Mouse (Mus musculus) embryonic facial prominence, embryonic 12.5 days (tissue): ENCODE data around the gene Tcte3. TPM values are rescaled to one million over a fixed set of nuclear protein-coding genes. Genes with fewer than 3 reads are reported as not detected.
"Not testable (repeated sequence)": the region's sequence is repeated elsewhere in the genome, so short reads cannot be mapped to it uniquely, and the experiment has no call there.

Experiments used
- ATAC-seq: fragments of 200-750 bp; cut with Nextera tagmentation; 2 replicates; pipeline ENCODE4 v1.8.0; 2017; ENCODE audit not compliant: insufficient number of reproducible peaks, insufficient read depth, low FRiP score, low TSS enrichment
- H3K27ac ChIP-seq: fragments of 300-500 bp; sonication (generic); 2 replicates; pipeline ENCODE4 v1.5.1; 2016; ENCODE audit warnings: mild to moderate bottlenecking
- H3K27me3 ChIP-seq: fragments of 300-500 bp; sonication (generic); 2 replicates; pipeline ENCODE4 v1.6.1; 2016; ENCODE audit warnings: mild to moderate bottlenecking, moderate library complexity
- H3K36me3 ChIP-seq: fragments of 300-500 bp; sonication (generic); 2 replicates; pipeline ENCODE4 v1.6.1; 2016; ENCODE audit warnings: mild to moderate bottlenecking
- H3K4me1 ChIP-seq: fragments of 300-500 bp; sonication (generic); 2 replicates; pipeline ENCODE4 v1.6.1; 2016
- H3K4me2 ChIP-seq: fragments of 300-500 bp; sonication (generic); replicated peaks from 2 replicates; pipeline ENCODE4 v1.6.1; 2016; ENCODE audit warnings: mild to moderate bottlenecking, moderate library complexity
- H3K4me3 ChIP-seq: fragments of 300-500 bp; sonication (generic); 2 replicates; pipeline ENCODE4 v1.5.1; 2016; ENCODE audit warnings: mild to moderate bottlenecking
- H3K9ac ChIP-seq: fragments of 300-500 bp; sonication (generic); 2 replicates; pipeline ENCODE4 v1.6.1; 2016; ENCODE audit warnings: mild to moderate bottlenecking, moderate library complexity
- H3K9me3 ChIP-seq: fragments of 300-500 bp; sonication (generic); 2 replicates; pipeline ENCODE4 v1.6.1; 2016; ENCODE audit warnings: mild to moderate bottlenecking, moderate library complexity
- WGBS: fragments of 180-500 bp; shearing (Covaris S2); methylation state at CpG from one replicate; pipeline ENCODE4 v1.1.7; 2016; 5-methylcytosine and 5-hydroxymethylcytosine counted together
- polyA plus RNA-seq: library from polyadenylated mRNA; unstranded; fragments of >200 nt; fragmentation: Nextera tagmentation; extraction: Ambion mirVana; gene quantifications from 2 replicates; pipeline ENCODE4 v1.2.1, GENCODE M21; 2016

Gene Tcte3
- polyA plus RNA-seq, 1 experiment from 2014 or later = not detected

DNA sequence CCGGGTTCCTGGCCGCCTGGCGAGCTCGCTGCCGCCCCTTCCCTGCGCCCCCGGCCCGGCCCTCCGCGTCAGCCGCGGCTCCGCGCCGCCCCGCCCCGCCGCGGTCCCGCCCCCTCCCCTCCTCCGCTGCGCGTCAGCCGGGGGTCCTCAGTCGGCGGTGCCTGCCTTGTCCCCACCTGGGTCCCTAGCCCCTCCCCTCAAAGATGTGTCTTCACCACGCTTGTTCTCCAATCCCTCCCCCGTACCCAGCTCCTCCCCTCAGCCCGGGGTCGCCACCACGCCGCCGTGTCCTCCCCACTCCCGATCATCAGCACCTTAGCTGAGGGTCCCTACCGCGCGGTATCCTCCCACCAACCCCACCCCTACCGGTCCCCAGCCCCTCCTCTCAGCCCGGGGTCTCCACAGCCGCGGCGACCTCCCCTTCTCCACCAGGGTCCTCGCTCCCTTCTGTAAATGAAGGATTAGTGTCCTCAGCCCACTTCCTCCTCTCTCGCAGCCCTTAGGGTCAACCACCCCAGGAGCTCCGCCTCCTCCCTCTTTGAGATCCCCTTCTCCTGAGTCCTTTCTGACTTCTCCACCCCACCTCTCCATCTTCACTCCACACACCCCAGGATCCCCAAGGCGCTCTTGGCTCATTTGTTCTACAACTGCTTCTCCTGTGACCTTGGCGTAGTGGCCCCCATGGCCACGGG lies 16.6 kb downstream of the Tcte3 start:
- H3K9me3 ChIP-seq, H3K4me3 ChIP-seq, H3K4me1 ChIP-seq, H3K9ac ChIP-seq, H3K27ac ChIP-seq, H3K4me2 ChIP-seq, H3K27me3 ChIP-seq, H3K36me3 ChIP-seq: not testable (repeated sequence)
- no CpG with 5 or more reads among the region's 48 CpGs for WGBS
- ATAC-seq = peak; percentile 90

DNA sequence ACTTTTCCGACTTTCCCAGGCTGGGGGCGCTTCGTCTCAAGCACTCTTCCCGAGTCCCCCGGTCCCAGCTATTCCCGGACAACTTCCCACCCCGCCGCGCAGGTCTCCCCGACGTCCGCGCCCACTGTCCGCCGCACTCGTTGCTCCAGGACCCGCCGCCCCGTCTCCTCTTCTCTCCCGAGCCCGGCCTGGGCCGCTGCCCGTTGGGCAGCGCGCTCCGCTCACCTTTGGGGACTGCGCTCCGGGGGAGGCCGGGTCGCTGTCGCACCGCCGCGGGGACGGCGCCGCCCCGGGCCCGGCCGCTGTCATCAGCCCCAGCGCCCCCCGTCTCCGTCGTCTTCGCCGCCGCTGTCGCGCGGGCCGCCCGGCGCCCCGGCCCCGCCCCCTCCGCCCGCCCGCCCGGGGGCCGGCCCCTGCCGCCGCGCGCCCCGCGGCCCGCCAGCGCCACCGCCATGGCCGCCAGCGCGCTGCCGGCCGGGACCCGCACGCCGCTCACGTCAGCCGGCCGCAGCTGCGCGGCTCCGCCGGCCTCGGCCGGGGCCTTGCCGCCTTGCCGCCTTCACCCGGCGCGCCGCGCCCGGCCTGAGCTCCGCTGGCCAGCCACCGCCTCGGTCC lies 17.3 kb downstream of the Tcte3 start:
- not testable (repeated sequence) for H3K9ac ChIP-seq, H3K4me2 ChIP-seq, H3K27ac ChIP-seq, H3K36me3 ChIP-seq, H3K4me1 ChIP-seq, H3K4me3 ChIP-seq, H3K27me3 ChIP-seq, H3K9me3 ChIP-seq
- ATAC-seq = peak; percentile 68
- no CpG with 5 or more reads among the region's 97 CpGs for WGBS

DNA sequence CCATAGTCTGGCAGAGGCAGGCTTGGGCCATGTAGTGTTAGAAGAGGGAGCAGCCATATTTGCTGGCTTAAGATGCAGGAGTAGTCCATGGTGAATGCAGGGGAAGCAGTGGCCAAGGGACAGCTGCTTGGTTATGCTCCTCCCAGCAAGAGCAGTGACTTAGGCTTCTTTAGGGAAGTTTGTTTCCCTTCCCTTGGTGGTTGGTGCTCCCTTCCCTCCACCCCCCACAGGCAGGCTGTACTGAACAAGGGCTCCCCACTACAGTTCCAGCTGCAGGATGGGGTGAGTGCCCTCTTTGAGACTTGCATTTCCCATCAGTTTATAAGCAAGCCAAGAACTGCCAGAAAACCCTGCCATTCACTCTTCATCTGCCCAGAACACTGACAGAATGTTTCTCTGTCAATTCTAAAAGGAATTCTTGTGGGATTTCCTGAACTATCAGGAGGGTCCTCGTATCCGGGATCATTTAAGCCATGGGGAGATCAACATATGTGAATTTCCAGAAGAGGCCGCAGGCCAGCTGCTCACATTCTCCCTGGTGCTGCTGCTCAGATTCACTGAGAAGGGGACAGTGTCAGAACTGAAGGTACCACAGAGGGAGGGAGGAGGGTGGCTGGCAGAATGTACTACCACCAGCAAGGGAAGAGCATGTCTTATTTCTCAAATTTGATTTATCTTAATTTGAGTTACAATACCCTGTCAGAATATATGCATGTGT lies 19.6 kb downstream of the Tcte3 start:
- ATAC-seq, H3K27ac ChIP-seq: not testable (repeated sequence)
- 78% methylated on average over 3 of the region's 3 CpGs for whole genome bisulfite sequencing

DNA sequence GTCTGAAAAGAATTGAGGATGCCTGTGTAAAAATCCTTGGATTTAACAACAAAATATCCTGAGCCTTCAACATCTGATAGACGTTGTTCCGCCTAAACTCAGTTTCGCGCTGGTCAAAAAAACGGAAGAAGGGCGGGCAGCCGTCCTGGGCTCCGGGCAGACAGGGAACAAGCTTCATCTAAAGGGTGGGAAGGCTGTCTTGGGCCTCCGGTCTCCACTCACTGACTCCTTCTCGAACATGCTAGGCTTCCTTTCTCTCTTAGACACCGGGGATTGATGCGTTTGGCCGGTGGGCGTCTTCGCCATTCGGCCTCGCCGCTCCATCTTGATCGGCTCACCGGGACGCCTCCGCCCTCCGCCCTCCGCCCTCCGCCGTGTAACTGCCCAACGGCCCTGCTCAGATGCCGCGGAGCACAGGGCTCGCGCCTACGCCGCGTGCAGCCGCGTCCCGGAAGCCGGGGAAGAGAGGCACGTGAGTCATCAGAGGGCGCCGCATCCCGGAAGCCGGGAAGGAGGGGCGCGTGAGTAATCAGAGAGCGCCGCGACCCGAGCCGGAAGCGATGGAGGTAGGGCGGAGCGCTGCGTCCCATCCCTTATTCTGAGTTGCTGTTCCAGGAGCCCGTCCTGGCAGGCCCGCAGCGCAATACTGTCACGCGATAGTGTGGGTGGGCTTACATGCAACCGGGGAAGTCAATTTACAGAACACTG lies 31.4 kb downstream of the Tcte3 start, which contains the start of gene Gm3435:
Gene Gm3435 (plus strand): TSS at position 471 of the 708 bp plus-strand sequence.
- peak; percentile 94 for ATAC-seq
- no CpG with 5 or more reads among the region's 60 CpGs for WGBS
- H3K4me1 ChIP-seq, H3K36me3 ChIP-seq, H3K27me3 ChIP-seq, H3K9me3 ChIP-seq, H3K4me3 ChIP-seq, H3K27ac ChIP-seq, H3K4me2 ChIP-seq, H3K9ac ChIP-seq: not testable (repeated sequence)

More for the DNA sequence above, 19.6 kb downstream of the Tcte3 start:
- H3K4me3 ChIP-seq, H3K4me2 ChIP-seq, H3K9ac ChIP-seq, H3K9me3 ChIP-seq, H3K4me1 ChIP-seq, H3K27me3 ChIP-seq, H3K36me3 ChIP-seq: not testable (repeated sequence)

DNA sequence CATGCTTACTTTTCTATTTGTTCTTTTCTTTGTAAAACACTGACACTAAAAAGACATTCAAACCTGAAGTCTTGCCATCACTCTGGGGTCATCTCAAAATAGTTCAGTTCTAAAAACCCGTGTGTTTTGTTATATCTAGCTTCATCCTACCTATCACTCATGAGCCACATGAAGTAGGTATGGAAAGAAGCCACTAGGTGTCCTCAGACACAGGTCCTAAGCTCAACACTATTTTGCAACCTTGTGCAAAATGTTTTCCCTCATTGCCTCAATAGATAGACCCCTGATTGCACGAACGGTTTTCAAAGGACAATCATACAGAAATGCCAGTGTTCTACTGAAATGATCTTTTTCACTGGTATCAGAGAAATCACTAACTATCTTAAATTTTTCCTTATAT lies 32.2 kb downstream of the Tcte3 start:
- H3K4me1 ChIP-seq, H3K27me3 ChIP-seq, H3K9me3 ChIP-seq, H3K4me2 ChIP-seq, H3K4me3 ChIP-seq, ATAC-seq, H3K36me3 ChIP-seq, H3K27ac ChIP-seq, H3K9ac ChIP-seq: not testable (repeated sequence)
- no CpG with 5 or more reads among the region's 3 CpGs for WGBS

DNA sequence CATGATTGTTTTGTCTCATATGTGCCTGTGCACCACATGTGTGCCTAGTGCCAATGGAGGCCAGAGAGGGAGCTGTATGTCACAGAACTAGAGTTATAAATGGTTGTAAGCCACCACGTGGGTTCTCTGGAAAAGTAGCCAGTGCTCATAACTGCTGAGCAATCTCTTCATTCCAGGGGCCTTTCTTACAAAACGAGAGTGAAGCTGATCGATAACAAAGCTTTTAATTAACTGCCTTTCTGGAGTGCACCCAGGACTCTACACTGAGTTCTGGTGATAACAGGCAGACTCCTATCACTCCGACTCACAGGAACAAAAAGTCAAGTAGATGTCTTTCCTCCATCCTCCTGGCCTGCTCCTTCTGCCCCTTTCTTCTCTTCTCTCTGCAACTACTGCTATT lies 41.2 kb downstream of the Tcte3 start:
- H3K9me3 ChIP-seq, ATAC-seq, H3K9ac ChIP-seq, H3K36me3 ChIP-seq, H3K4me2 ChIP-seq, H3K4me1 ChIP-seq, H3K27ac ChIP-seq, H3K27me3 ChIP-seq, H3K4me3 ChIP-seq: not testable (repeated sequence)
- WGBS = no CpG with 5 or more reads among the region's 4 CpGs

DNA sequence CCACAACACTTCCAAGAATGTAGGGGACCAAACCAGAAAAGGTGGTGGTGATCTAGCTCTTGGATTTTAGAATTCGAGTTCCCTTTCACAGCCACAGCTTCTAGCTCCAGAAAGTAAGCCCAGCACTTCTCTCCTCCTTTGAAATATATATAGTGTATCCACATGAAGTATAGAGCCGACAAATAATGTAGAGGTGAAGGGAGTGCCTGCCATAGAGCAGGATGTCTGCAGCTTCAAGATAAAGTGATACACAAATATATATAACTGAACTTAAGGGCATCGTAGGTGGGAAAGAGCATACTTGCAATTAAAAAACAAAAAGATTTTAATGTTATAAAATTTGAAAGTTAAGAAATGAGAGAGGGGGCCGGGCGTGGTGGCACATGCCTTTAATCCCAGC lies 47.1 kb downstream of the Tcte3 start:
- not testable (repeated sequence) for H3K4me2 ChIP-seq, ATAC-seq, H3K27me3 ChIP-seq, H3K4me1 ChIP-seq, H3K9ac ChIP-seq, H3K4me3 ChIP-seq, H3K27ac ChIP-seq, H3K9me3 ChIP-seq, H3K36me3 ChIP-seq
- no CpG with 5 or more reads among the region's 5 CpGs for WGBS

DNA sequence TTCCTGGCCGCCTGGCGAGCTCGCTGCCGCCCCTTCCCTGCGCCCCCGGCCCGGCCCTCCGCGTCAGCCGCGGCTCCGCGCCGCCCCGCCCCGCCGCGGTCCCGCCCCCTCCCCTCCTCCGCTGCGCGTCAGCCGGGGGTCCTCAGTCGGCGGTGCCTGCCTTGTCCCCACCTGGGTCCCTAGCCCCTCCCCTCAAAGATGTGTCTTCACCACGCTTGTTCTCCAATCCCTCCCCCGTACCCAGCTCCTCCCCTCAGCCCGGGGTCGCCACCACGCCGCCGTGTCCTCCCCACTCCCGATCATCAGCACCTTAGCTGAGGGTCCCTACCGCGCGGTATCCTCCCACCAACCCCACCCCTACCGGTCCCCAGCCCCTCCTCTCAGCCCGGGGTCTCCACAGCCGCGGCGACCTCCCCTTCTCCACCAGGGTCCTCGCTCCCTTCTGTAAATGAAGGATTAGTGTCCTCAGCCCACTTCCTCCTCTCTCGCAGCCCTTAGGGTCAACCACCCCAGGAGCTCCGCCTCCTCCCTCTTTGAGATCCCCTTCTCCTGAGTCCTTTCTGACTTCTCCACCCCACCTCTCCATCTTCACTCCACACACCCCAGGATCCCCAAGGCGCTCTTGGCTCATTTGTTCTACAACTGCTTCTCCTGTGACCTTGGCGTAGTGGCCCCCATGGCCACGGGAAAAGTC lies 48.0 kb downstream of the Tcte3 start:
- not testable (repeated sequence) for H3K4me1 ChIP-seq, H3K4me2 ChIP-seq, H3K4me3 ChIP-seq, H3K27me3 ChIP-seq, H3K9me3 ChIP-seq, H3K36me3 ChIP-seq, H3K9ac ChIP-seq, H3K27ac ChIP-seq
- WGBS = no CpG with 5 or more reads among the region's 47 CpGs
- ATAC-seq = peak; percentile 89

DNA sequence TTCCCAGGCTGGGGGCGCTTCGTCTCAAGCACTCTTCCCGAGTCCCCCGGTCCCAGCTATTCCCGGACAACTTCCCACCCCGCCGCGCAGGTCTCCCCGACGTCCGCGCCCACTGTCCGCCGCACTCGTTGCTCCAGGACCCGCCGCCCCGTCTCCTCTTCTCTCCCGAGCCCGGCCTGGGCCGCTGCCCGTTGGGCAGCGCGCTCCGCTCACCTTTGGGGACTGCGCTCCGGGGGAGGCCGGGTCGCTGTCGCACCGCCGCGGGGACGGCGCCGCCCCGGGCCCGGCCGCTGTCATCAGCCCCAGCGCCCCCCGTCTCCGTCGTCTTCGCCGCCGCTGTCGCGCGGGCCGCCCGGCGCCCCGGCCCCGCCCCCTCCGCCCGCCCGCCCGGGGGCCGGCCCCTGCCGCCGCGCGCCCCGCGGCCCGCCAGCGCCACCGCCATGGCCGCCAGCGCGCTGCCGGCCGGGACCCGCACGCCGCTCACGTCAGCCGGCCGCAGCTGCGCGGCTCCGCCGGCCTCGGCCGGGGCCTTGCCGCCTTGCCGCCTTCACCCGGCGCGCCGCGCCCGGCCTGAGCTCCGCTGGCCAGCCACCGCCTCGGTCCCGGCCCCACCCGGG lies 48.7 kb downstream of the Tcte3 start:
- H3K27me3 ChIP-seq, H3K4me3 ChIP-seq, H3K4me2 ChIP-seq, H3K9ac ChIP-seq, H3K27ac ChIP-seq, H3K36me3 ChIP-seq, ATAC-seq, H3K9me3 ChIP-seq, H3K4me1 ChIP-seq: not testable (repeated sequence)
- WGBS = no CpG with 5 or more reads among the region's 98 CpGs

DNA sequence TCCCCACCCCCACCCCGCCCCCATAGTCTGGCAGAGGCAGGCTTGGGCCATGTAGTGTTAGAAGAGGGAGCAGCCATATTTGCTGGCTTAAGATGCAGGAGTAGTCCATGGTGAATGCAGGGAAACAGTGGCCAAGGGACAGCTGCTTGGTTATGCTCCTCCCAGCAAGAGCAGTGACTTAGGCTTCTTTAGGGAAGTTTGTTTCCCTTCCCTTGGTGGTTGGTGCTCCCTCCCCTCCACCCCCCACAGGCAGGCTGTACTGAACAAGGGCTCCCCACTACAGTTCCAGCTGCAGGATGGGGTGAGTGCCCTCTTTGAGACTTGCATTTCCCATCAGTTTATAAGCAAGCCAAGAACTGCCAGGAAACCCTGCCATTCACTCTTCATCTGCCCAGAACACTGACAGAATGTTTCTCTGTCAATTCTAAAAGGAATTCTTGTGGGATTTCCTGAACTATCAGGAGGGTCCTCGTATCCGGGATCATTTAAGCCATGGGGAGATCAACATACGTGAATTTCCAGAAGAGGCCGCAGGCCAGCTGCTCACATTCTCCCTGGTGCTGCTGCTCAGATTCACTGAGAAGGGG lies 51.1 kb downstream of the Tcte3 start:
- not testable (repeated sequence) for H3K36me3 ChIP-seq, H3K9ac ChIP-seq, H3K9me3 ChIP-seq, ATAC-seq, H3K4me1 ChIP-seq, H3K4me2 ChIP-seq, H3K27me3 ChIP-seq, H3K4me3 ChIP-seq, H3K27ac ChIP-seq
- WGBS = 73% methylated on average over 4 of the region's 5 CpGs
